Mouse (Mus musculus) liver, embryonic 16.5 days (tissue): Measurements from ENCODE around the gene Arhgap42. TPM values are rescaled to one million over a fixed set of nuclear protein-coding genes. Genes with fewer than 3 reads are reported as not detected.
A peak's percentile ranks its signal among the peaks of the same experiment; 100 is the strongest.

Experiments used
- ATAC-seq: fragments of 200-750 bp; cut with Nextera tagmentation; 2 replicates; pipeline ENCODE4 v1.8.0; 2017; ENCODE audit warnings: low read depth, mild to moderate bottlenecking, moderate number of reproducible peaks, moderate library complexity
- H3K27ac ChIP-seq: fragments of 300-500 bp; sonication (generic); 2 replicates; pipeline ENCODE4 v1.5.1; 2014; ENCODE audit warnings: mild to moderate bottlenecking, low read length
- H3K27me3 ChIP-seq: fragments of 300-500 bp; sonication (generic); 2 replicates; pipeline ENCODE4 v1.6.1; 2014; ENCODE audit warnings: low read depth, low read length, mixed read lengths; ENCODE audit not compliant: control insufficient read depth, insufficient read depth
- H3K36me3 ChIP-seq: fragments of 300-500 bp; sonication (generic); 2 replicates; pipeline ENCODE4 v1.6.1; 2014; ENCODE audit warnings: mild to moderate bottlenecking; ENCODE audit not compliant: control insufficient read depth, insufficient read depth
- H3K4me1 ChIP-seq: fragments of 300-500 bp; sonication (generic); 2 replicates; pipeline ENCODE4 v1.6.1; 2014; ENCODE audit warnings: low read depth, low read length, mixed read lengths; ENCODE audit not compliant: control insufficient read depth
- H3K4me2 ChIP-seq: fragments of 300-500 bp; sonication (generic); 2 replicates; pipeline ENCODE4 v1.6.1; 2014; ENCODE audit warnings: low read depth, low read length, mixed read lengths
- H3K4me3 ChIP-seq: fragments of 300-500 bp; sonication (generic); 2 replicates; pipeline ENCODE4 v1.5.1; 2014; ENCODE audit warnings: low read depth, mild to moderate bottlenecking, low read length
- H3K9ac ChIP-seq: fragments of 300-500 bp; sonication (generic); 2 replicates; pipeline ENCODE4 v1.6.1; 2014; ENCODE audit warnings: low read depth, low read length
- H3K9me3 ChIP-seq: fragments of 300-500 bp; sonication (generic); replicated peaks from 2 replicates; pipeline ENCODE4 v1.6.1; 2016; ENCODE audit warnings: low read length; ENCODE audit not compliant: control insufficient read depth
- WGBS: fragments of 180-500 bp; shearing (Covaris S2); extraction: QIAGEN DNeasy Blood & Tissue Kit; methylation state at CpG from one replicate; pipeline ENCODE4 v1.1.7; 2014; ENCODE audit not compliant: insufficient replicate concordance; 5-methylcytosine and 5-hydroxymethylcytosine counted together
- polyA plus RNA-seq: library from polyadenylated mRNA; unstranded; fragments of >200 nt; fragmentation: Nextera tagmentation; extraction: Ambion mirVana; gene quantifications from 2 replicates; pipeline ENCODE4 v1.2.1, GENCODE M21; 2015

Arhgap42 gene
- polyA plus RNA-seq, 1 experiment from 2014 or later = 7.4 TPM

DNA sequence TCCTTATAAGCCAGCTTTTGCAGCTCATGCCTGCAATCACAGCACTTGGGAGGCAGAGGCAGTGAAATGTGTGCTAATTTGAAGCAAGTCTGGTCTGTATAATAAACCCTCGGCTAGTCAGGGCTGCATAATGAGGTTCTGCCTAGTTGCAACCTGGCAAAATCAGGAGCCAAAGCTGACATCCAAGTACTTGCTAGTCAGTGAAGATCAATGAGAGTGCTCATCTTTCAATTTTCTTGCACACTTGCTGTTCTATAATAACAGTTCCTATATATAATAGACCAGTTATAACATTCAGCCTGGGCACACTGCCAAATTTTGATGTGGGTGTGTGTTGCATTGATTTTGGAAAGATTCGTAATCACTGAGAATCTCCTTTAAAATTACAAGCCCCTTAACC is 261.1 kb downstream of the Arhgap42 start:
- Histone ChIP-seq H3K9me3 (no peaks in the 10 kb centered on the region), H3K27ac (no peak overlapping the region), H3K4me3 (no peak overlapping the region), H3K4me2 (no peak overlapping the region), H3K4me1 (no peaks in the 10 kb centered on the region), H3K36me3 (no peaks in the 10 kb centered on the region), H3K27me3 (no peaks in the 10 kb centered on the region), H3K9ac (no peak overlapping the region)
- no peak for ATAC-seq
- WGBS = 61% methylated on average over 2 of the region's 2 CpGs

DNA sequence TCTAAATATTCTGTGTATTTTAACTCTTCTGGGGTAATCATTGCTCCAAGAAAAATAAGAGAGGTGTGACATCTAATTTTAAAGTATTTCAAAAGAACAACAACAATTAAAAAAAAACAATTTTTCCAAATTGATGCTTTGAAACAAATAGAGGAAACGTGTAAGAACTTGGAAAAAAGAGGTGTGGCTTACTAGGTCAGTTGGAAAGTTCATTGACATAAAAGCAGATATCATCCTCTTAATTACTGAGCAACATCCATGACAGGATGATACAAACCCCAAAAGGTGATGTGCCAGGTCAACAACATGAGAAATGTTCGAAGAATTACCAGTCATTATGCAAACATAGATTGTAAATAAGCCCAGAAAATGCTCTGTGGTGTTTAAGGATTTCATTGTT is 267.4 kb downstream of the Arhgap42 start, which contains the start of gene Gm16485:
Gene Gm16485, plus strand, starts transcription at position 301 of the 400 bp plus-strand sequence.
- Histone ChIP-seq H3K4me2 (no peak within 1 kb of the TSS), H3K27me3 (no peaks in the 10 kb centered on the region), H3K4me1 (no peaks in the 10 kb centered on the region), H3K27ac (no peak within 1 kb of the TSS), H3K36me3 (no peaks in the 10 kb centered on the region), H3K4me3 (no peak within 1 kb of the TSS), H3K9me3 (no peaks in the 10 kb centered on the region), H3K9ac (no peak within 1 kb of the TSS)
- 39% methylated on average over 2 of the region's 2 CpGs for WGBS
- no peak for ATAC-seq

DNA sequence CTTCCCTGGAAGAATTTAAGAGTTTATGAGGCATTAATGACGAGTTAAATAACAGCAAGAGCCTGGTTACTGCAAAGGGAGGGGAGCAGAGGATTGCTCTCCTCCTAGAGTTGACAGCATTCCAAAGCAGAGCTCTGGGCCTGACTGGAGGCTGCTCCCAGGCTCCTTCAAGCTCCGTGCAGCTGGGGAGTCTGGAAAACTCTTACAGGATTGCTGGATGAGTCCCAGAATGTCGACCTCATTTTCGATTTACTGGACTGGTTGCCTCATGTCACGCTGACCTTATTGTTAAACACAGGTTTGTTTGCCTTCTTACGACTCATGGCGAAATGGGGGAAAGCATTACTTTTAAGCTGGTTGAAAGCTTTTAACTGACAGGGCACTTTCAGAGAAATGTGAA is 268.7 kb downstream of the Arhgap42 start:
- Histone ChIP-seq H3K36me3 (no peaks in the 10 kb centered on the region), H3K9me3 (no peaks in the 10 kb centered on the region), H3K4me3 (no peak overlapping the region), H3K4me1 (no peaks in the 10 kb centered on the region), H3K27ac (no peak overlapping the region), H3K9ac (no peak overlapping the region), H3K27me3 (no peaks in the 10 kb centered on the region), H3K4me2 (no peak overlapping the region)
- peak; percentile 27; the same call in 1 of the 2 replicates for ATAC-seq
- 46% methylated on average over 7 of the region's 7 CpGs for WGBS

DNA sequence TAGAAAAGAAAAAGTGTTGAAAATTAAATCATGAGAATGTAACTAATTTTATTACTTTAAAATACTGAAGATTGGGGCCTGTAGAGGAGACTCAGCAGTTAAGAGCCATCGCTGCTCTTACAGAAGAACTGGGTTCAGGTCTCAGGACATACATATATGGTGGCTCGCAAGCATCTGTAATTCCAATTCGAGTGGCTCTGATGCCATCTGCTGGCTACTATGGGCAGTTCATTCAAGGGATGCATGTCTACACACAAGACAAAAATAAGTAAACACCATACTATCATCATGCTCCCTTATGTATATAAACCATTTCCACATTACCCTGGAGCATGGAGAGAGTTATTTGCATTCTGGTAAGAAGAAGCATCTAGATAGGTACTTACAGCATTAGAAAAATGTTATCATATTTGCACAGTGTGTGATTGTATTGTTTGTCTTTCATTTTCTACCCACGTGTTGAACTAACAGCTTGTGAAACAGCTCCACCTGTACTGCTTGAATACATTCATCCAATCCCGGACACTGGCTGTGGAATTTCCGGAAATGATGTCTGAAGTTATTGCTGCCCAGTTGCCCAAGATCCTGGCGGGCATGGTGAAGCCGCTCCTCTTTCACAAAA is 274.3 kb downstream of the Arhgap42 start:
- 44% methylated on average over 8 of the region's 8 CpGs for WGBS
- H3K9me3 ChIP-seq = no peaks in the 10 kb centered on the region
- H3K36me3 ChIP-seq = no peaks in the 10 kb centered on the region
- no peak overlapping the region for H3K27ac ChIP-seq
- ATAC-seq = no peak
- no peak overlapping the region for H3K4me3 ChIP-seq
- no peak overlapping the region for H3K9ac ChIP-seq
- H3K4me1 ChIP-seq = no peaks in the 10 kb centered on the region
- no peaks in the 10 kb centered on the region for H3K27me3 ChIP-seq
- H3K4me2 ChIP-seq = no peak overlapping the region

DNA sequence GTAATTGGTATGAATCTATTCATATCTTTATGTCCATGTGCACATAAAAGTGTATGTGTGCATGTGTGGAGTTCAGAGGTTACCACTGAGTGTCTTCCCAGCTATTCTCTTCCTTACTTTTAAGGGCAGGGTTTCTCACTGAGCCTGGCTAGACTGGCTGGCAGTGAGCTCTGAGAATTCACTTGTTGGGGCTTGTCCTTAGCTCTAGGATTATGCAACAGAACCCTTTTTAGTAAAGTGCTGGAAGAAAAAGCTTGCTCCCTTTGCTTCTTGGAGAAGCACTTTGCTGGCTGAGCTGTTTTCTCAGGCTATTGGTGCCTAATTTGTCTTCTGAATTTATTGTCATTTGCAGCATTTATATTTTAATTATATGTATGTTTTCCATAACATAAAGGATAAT is 285.6 kb downstream of the Arhgap42 start:
- no peak for ATAC-seq
- no peak overlapping the region for H3K4me3 ChIP-seq
- no peaks in the 10 kb centered on the region for H3K36me3 ChIP-seq
- H3K4me1 ChIP-seq = no peaks in the 10 kb centered on the region
- H3K27ac ChIP-seq = no peak overlapping the region
- H3K9ac ChIP-seq = no peak overlapping the region
- H3K27me3 ChIP-seq = no peaks in the 10 kb centered on the region
- no peak overlapping the region for H3K4me2 ChIP-seq
- no peaks in the 10 kb centered on the region for H3K9me3 ChIP-seq
